In the genomic region with DNA sequence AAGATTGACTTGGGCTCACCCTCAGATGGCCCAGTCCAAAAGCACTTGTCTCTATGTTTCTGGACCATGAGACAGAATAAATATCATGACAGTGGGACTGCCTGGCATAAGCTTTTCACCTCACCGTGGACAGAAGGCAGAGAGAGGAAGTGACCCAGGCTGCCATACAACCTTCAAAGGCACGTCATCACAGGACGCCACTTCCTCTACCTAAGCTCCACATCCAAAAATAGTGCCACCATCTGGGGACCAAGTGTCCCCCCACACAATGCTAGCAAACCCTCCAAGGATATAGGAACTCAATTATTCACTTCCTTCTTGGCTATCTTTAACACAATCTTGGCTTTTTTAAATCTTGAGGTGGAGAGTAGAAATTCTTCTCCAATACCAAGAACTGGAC, we compare ENCODE assay signal across 20 mouse cellular contexts. TPM values are rescaled to one million over a fixed set of nuclear protein-coding genes. Genes with fewer than 3 reads are reported as not detected.
DNase-seq lines count a peak whose midpoint lies in the region; ATAC-seq and TF ChIP-seq lines count a peak whose summit lies in the region.
"Had no signal": no experiment of that assay in that cellular context is flagged by ENCODE, and none has a peak within 500 bp of the region (broad histone marks: within the 10 kb centered on the region; RNA-seq: fewer than 3 reads in every experiment).

No protein-coding gene starts in this region.

- H3K4me3 ChIP-seq in intestine, embryonic 16.5 days (ENCODE audit: low read length): no peak overlapping the region
- no peak overlapping the region for H3K4me3 ChIP-seq in midbrain, postnatal 0 days (ENCODE audit: low read depth, low read length)
- H3K4me3 ChIP-seq: embryonic facial prominence, embryonic 10.5 days; forebrain, embryonic 13.5 days; heart, embryonic 13.5 days; hindbrain, embryonic 10.5 days; intestine, embryonic 15.5 days; liver, embryonic 13.5 days; neural tube, embryonic 13.5 days had no signal

- H3K4me1 ChIP-seq in intestine, embryonic 16.5 days (ENCODE audit: control insufficient read depth, insufficient read depth, low read length): peaks cover 21% of the 10 kb centered on the region
- H3K4me1 ChIP-seq in midbrain, postnatal 0 days (ENCODE audit: insufficient read depth, low read length): peaks cover 4% of the 10 kb centered on the region; the same call in 1 of the 2 replicates
- H3K4me1 ChIP-seq: forebrain, embryonic 13.5 days; hindbrain, embryonic 10.5 days; neural tube, embryonic 13.5 days had no signal

- no peak overlapping the region for H3K27ac ChIP-seq in intestine, embryonic 16.5 days (ENCODE audit: low read length)
- H3K27ac ChIP-seq in midbrain, postnatal 0 days (ENCODE audit: low read depth, low read length): no peak overlapping the region
- H3K27ac ChIP-seq: embryonic facial prominence, embryonic 10.5 days; forebrain, embryonic 13.5 days; heart, embryonic 13.5 days; hindbrain, embryonic 10.5 days; intestine, embryonic 15.5 days; liver, embryonic 13.5 days; neural tube, embryonic 13.5 days had no signal

- no peaks in the 10 kb centered on the region for H3K27me3 ChIP-seq in intestine, embryonic 16.5 days (replicated peaks; ENCODE audit: control insufficient read depth, insufficient read depth, low read length)
- H3K27me3 ChIP-seq in midbrain, postnatal 0 days (ENCODE audit: insufficient read depth, low read length): no peaks in the 10 kb centered on the region
- H3K27me3 ChIP-seq: forebrain, embryonic 13.5 days; heart, embryonic 13.5 days; intestine, embryonic 15.5 days; liver, embryonic 13.5 days; neural tube, embryonic 13.5 days had no signal

- H3K4me2 ChIP-seq in intestine, embryonic 16.5 days (ENCODE audit: low read depth, low read length): no peak overlapping the region
- H3K4me2 ChIP-seq in midbrain, postnatal 0 days (ENCODE audit: low read depth, low read length, poor library complexity, severe bottlenecking): no peak overlapping the region
- H3K4me2 ChIP-seq: forebrain, embryonic 13.5 days; heart, embryonic 13.5 days; intestine, embryonic 15.5 days; liver, embryonic 13.5 days; neural tube, embryonic 13.5 days had no signal

- peak; percentile 25 for DNase-seq in thymus, postnatal 14 days
- DNase-seq in thymus, postnatal 4 days: no peak
- peak; percentile 41 for DNase-seq in naive thymus-derived CD4-positive, alpha-beta T cell, adult 2 months (ENCODE audit: low read depth)
- DNase-seq in midbrain, postnatal 0 days (ENCODE audit: low spot score): no peak
- DNase-seq in layer of hippocampus, postnatal 14 days (ENCODE audit: low spot score in 2 of 2): no peak
- DNase-seq: adrenal gland, postnatal 25 days; cerebellum, adult 18-20 months; cerebellum, postnatal 36 days; liver, embryonic 13.5 days had no signal

- H3K36me3 ChIP-seq in intestine, embryonic 16.5 days (ENCODE audit: control insufficient read depth, insufficient read depth, low read length): no peaks in the 10 kb centered on the region
- no peaks in the 10 kb centered on the region for H3K36me3 ChIP-seq in midbrain, postnatal 0 days (ENCODE audit: insufficient read depth, low read length)
- H3K36me3 ChIP-seq: embryonic facial prominence, embryonic 10.5 days; heart, embryonic 13.5 days; hindbrain, embryonic 10.5 days; intestine, embryonic 15.5 days; liver, embryonic 13.5 days; neural tube, embryonic 13.5 days had no signal

- TF ChIP-seq CTCF in midbrain, postnatal 0 days (IDR thresholded peaks at IDR 0.05): no peak

- peak; percentile 51 for ATAC-seq in activated CD4-positive, CD25-positive, alpha-beta regulatory T cell, adult 4 months
- ATAC-seq in intestine, embryonic 16.5 days: no peak
- no peak for ATAC-seq in midbrain, postnatal 0 days (ENCODE audit: low FRiP score)
- ATAC-seq: forebrain, embryonic 13.5 days; intestine, embryonic 15.5 days had no signal

- no peak overlapping the region for H3K9ac ChIP-seq in intestine, embryonic 16.5 days (ENCODE audit: low read depth, low read length)
- H3K9ac ChIP-seq in midbrain, postnatal 0 days (replicated peaks; ENCODE audit: low read length, poor library complexity, severe bottlenecking): no peak overlapping the region
- H3K9ac ChIP-seq: forebrain, embryonic 13.5 days; heart, embryonic 13.5 days; intestine, embryonic 15.5 days; liver, embryonic 13.5 days; neural tube, embryonic 13.5 days had no signal

- H3K9me3 ChIP-seq in intestine, embryonic 16.5 days (ENCODE audit: control insufficient read depth, low read length): no peaks in the 10 kb centered on the region
- no peaks in the 10 kb centered on the region for H3K9me3 ChIP-seq in midbrain, postnatal 0 days (ENCODE audit: low read length)
- H3K9me3 ChIP-seq: embryonic facial prominence, embryonic 10.5 days; forebrain, embryonic 13.5 days; heart, embryonic 13.5 days; hindbrain, embryonic 10.5 days; intestine, embryonic 15.5 days; liver, embryonic 13.5 days; neural tube, embryonic 13.5 days had no signal

- WGBS in intestine, embryonic 16.5 days: 76% methylated on average over 3 of the region's 3 CpGs
- 85% methylated on average over 3 of the region's 3 CpGs for WGBS in midbrain, postnatal 0 days

RNA-seq across cellular contexts. Expression of gene Gpr55, which starts 1.3 kb away (rescaled TPM):
- polyA plus RNA-seq in activated CD4-positive, CD25-positive, alpha-beta regulatory T cell, adult 4 months (2017; shearing (Covaris generic)): 1 to 10 TPM; 1.9 to 6.8 TPM
- 0.07 and 0.10 TPM in 2 replicates for polyA plus RNA-seq in intestine, embryonic 16.5 days (2015; fragmentation: Nextera tagmentation; extraction: Ambion mirVana)
- 0.22 TPM in 1 of 2 replicates, not detected in the other for total RNA-seq in midbrain, postnatal 0 days (2014; rRNA removed)
- polyA plus RNA-seq in midbrain, postnatal 0 days (2015; fragmentation: Nextera tagmentation; extraction: Ambion mirVana): 0.10 and 0.19 TPM in 2 replicates
- total RNA-seq in layer of hippocampus, postnatal 14 days (2021): not detected
- polyA plus RNA-seq: embryonic facial prominence, embryonic 10.5 days; forebrain, embryonic 13.5 days; hindbrain, embryonic 10.5 days; limb, embryonic 11.5 days; lung, embryonic 16.5 days; neural tube, embryonic 13.5 days had no signal

RNA-seq across cellular contexts. Expression of gene 4933407L21Rik, which starts 33.8 kb away (rescaled TPM):
- 1 to 10 TPM in 1 of 2 experiments, under 1 TPM in 1; 0.51 to 1.5 TPM for polyA plus RNA-seq in activated CD4-positive, CD25-positive, alpha-beta regulatory T cell, adult 4 months (2017; shearing (Covaris generic))
- polyA plus RNA-seq in intestine, embryonic 16.5 days (2015; fragmentation: Nextera tagmentation; extraction: Ambion mirVana): 0.09 and 0.22 TPM in 2 replicates
- total RNA-seq in midbrain, postnatal 0 days (2014; rRNA removed): 9.4 and 10.6 TPM in 2 replicates
- 8.5 and 10.1 TPM in 2 replicates for polyA plus RNA-seq in midbrain, postnatal 0 days (2015; fragmentation: Nextera tagmentation; extraction: Ambion mirVana)
- 1 to 10 TPM; 4.1 to 5.3 TPM for total RNA-seq in layer of hippocampus, postnatal 14 days (2021)
- polyA plus RNA-seq: heart, embryonic 13.5 days; liver, embryonic 13.5 days had no signal

RNA-seq across cellular contexts. Expression of gene Spata3, which starts 54.5 kb away (rescaled TPM):
- under 1 TPM in 1 of 2 experiments, not detected in 1; 0.49 TPM for polyA plus RNA-seq in activated CD4-positive, CD25-positive, alpha-beta regulatory T cell, adult 4 months (2017; shearing (Covaris generic))
- polyA plus RNA-seq in intestine, embryonic 16.5 days (2015; fragmentation: Nextera tagmentation; extraction: Ambion mirVana): not detected in 2 replicates
- not detected in 2 replicates for total RNA-seq in midbrain, postnatal 0 days (2014; rRNA removed)
- 0.91 and 1.4 TPM in 2 replicates for polyA plus RNA-seq in midbrain, postnatal 0 days (2015; fragmentation: Nextera tagmentation; extraction: Ambion mirVana)
- total RNA-seq in layer of hippocampus, postnatal 14 days (2021): 1 to 10 TPM in 1 of 2 experiments, under 1 TPM in 1; 0.95 to 1.1 TPM
- total RNA-seq: adrenal gland, postnatal 25 days had no signal
- polyA plus RNA-seq: embryonic facial prominence, embryonic 10.5 days; forebrain, embryonic 13.5 days; heart, embryonic 13.5 days; hindbrain, embryonic 10.5 days; intestine, embryonic 15.5 days; kidney, embryonic 16.5 days; limb, embryonic 11.5 days; lung, embryonic 16.5 days; neural tube, embryonic 13.5 days had no signal

Comparison
In these comparisons a context has a peak if more than half of its experiments do, and no peak if none do; other contexts are left out.
1. DNase-seq: peak in thymus, postnatal 14 days (single experiment) and naive thymus-derived CD4-positive, alpha-beta T cell, adult 2 months (single experiment); none in thymus, postnatal 4 days (single experiment), midbrain, postnatal 0 days (single experiment) and layer of hippocampus, postnatal 14 days (0 of 2).